Mouse (Mus musculus) small intestine, adult 2 months (tissue): ENCODE data around the gene Ift81.

Experiments used
- CTCF ChIP-seq: fragments of 200-500 bp; IDR thresholded peaks from 2 replicates; pipeline ENCODE4 v1.5.1; 2012; ENCODE audit warnings: low read depth, mild to moderate bottlenecking, control low read depth, inconsistent platforms, low read length, moderate library complexity, mixed read lengths; ENCODE audit not compliant: insufficient replicate concordance, insufficient read length; ENCODE audit errors: extremely low read depth
- POLR2A ChIP-seq: fragments of 200-500 bp; IDR thresholded peaks from 2 replicates; pipeline ENCODE4 v1.6.1; 2012; ENCODE audit warnings: low read depth, mild to moderate bottlenecking, control low read depth, inconsistent platforms, low read length, moderate library complexity

GRCm38 (mm10) chr5:122645290-122645689 is 31.0 kb upstream of the Ift81 start:
- TF ChIP-seq POLR2A (no peak), CTCF (no peak)
